ENCODE assay signal across 16 mouse cellular contexts in genomic region chr13:46810613-46811012, GRCm38 (mm10).
A peak's percentile ranks its signal among the peaks of the same experiment; 100 is the strongest.
DNase-seq lines count a peak whose midpoint lies in the region; TF ChIP-seq lines count a peak whose summit lies in the region.
"Had no signal": no experiment of that assay in that cellular context is flagged by ENCODE, and none has a peak within 500 bp of the region (broad histone marks: within the 10 kb centered on the region; RNA-seq: fewer than 3 reads in every experiment).

No protein-coding gene starts in this region.

- in situ Hi-C loops in ES-E14 (cut with MboI; ENCODE audit: low sequenced_read_pairs in 2 of 2, unreplicated experiment in 2 of 2) = loop anchor here in 1 of 2 experiments (25.0 kb wide), 1 partner anchor 477 kb away; no protein-coding TSS in a partner anchor

- TF ChIP-seq EP300 in ES-Bruce4 (IDR thresholded peaks at IDR 0.05; ENCODE audit: insufficient read depth, low read depth, low read length) = no peak

- H3K4me3 ChIP-seq in testis, adult 2 months (ENCODE audit: control insufficient read depth, low read depth, low read length) = peak overlapping the region; percentile 54
- H3K4me3 ChIP-seq in ES-Bruce4 (ENCODE audit: low read depth, low read length) (peak overlapping the region; percentile 36), ES-E14 (ENCODE audit: insufficient read depth in 1 of 2, low read depth in 1 of 2, low read length in 2 of 2, poor library complexity in 1 of 2, severe bottlenecking in 1 of 2) (peak overlapping the region; percentile 36 to 58; a peak in 3 of 4 replicates)
- H3K4me3 ChIP-seq: embryonic facial prominence, embryonic 13.5 days; embryonic facial prominence, embryonic 15.5 days; erythroblast, embryonic 14.5 days; forebrain, embryonic 10.5 days; forebrain, embryonic 12.5 days had no signal

- no peak for TF ChIP-seq POLR2A in testis, adult 2 months (IDR thresholded peaks at IDR 0.05; ENCODE audit: control insufficient read depth, low read depth, low read length)
- no peak for TF ChIP-seq POLR2A in ES-Bruce4 (IDR thresholded peaks at IDR 0.05; ENCODE audit: insufficient read depth, low read length)

- H3K27ac ChIP-seq in testis, adult 2 months (ENCODE audit: control insufficient read depth, insufficient read depth, low read depth, low read length) = no peak overlapping the region
- no peak overlapping the region for H3K27ac ChIP-seq in ES-Bruce4 (ENCODE audit: insufficient read depth, low read length)
- H3K27ac ChIP-seq in ES-E14 (ENCODE audit: insufficient read depth, low read depth, low read length, poor library complexity, severe bottlenecking) = no peak overlapping the region
- H3K27ac ChIP-seq: embryonic facial prominence, embryonic 13.5 days; embryonic facial prominence, embryonic 15.5 days; forebrain, embryonic 10.5 days; forebrain, embryonic 12.5 days had no signal

- no peak for DNase-seq in testis, postnatal 14 days (ENCODE audit: low spot score)
- DNase-seq in ES-E14 (ENCODE audit: low read depth, low spot score) = no peak
- peak; percentile 57 for DNase-seq in ZHBTc4 (ENCODE audit: low read depth, low spot score)
- DNase-seq in gastrocnemius, postnatal 4 days (ENCODE audit: low spot score in 2 of 2) = no peak
- no peak for DNase-seq in left cerebral cortex, postnatal 4 days
- no peak for DNase-seq in layer of hippocampus, postnatal 25 days (ENCODE audit: extremely low spot score in 1 of 2, low spot score in 1 of 2)

- no peaks in the 10 kb centered on the region for H3K27me3 ChIP-seq in testis, adult 2 months (ENCODE audit: control insufficient read depth, insufficient read depth, low read length)
- H3K27me3 ChIP-seq in ES-Bruce4 (ENCODE audit: control insufficient read depth, insufficient read depth, low read length, poor library complexity, severe bottlenecking) = no peaks in the 10 kb centered on the region
- H3K27me3 ChIP-seq: CH12.LX; embryonic facial prominence, embryonic 13.5 days; embryonic facial prominence, embryonic 15.5 days; forebrain, embryonic 12.5 days; Patski had no signal

- 0 out of 2 replicates have a peak, but pooled peaks cover 2% of the 10 kb centered on the region for H3K4me1 ChIP-seq in testis, adult 2 months (ENCODE audit: control insufficient read depth, insufficient read depth, low read length)
- no peaks in the 10 kb centered on the region for H3K4me1 ChIP-seq in ES-Bruce4 (ENCODE audit: control insufficient read depth, insufficient read depth, low read length)
- peaks cover 0 to 7% of the 10 kb centered on the region in 2 experiments; a peak in 2 of 4 replicates for H3K4me1 ChIP-seq in ES-E14 (ENCODE audit: control insufficient read depth in 2 of 2, insufficient read depth in 2 of 2, low read length in 2 of 2, poor library complexity in 1 of 2)
- H3K4me1 ChIP-seq: embryonic facial prominence, embryonic 13.5 days; embryonic facial prominence, embryonic 15.5 days; forebrain, embryonic 10.5 days; forebrain, embryonic 12.5 days had no signal

- H3K9me3 ChIP-seq in ES-Bruce4 (replicated peaks; ENCODE audit: control insufficient read depth, insufficient read depth, low read length, poor library complexity, severe bottlenecking) (no peaks in the 10 kb centered on the region), ES-E14 (ENCODE audit: control insufficient read depth, insufficient read depth, low read depth, low read length) (no peaks in the 10 kb centered on the region)
- H3K9me3 ChIP-seq: embryonic facial prominence, embryonic 13.5 days; embryonic facial prominence, embryonic 15.5 days; forebrain, embryonic 10.5 days; forebrain, embryonic 12.5 days; G1E had no signal

- no peak for TF ChIP-seq CTCF in testis, adult 2 months (IDR thresholded peaks at IDR 0.05; ENCODE audit: control insufficient read depth, insufficient read depth, insufficient replicate concordance, low read depth, low read length)
- peak; percentile 32 for TF ChIP-seq CTCF in ES-Bruce4 (IDR thresholded peaks at IDR 0.05; ENCODE audit: low read depth, low read length)

- H3K9ac ChIP-seq in ES-Bruce4 (ENCODE audit: low read depth, poor library complexity, severe bottlenecking) (peak overlapping the region; percentile 13), ES-E14 (ENCODE audit: insufficient read depth, low read depth, low read length, poor library complexity, severe bottlenecking) (peak overlapping the region; percentile 63; the same call in 1 of the 2 replicates)
- H3K9ac ChIP-seq: embryonic facial prominence, embryonic 13.5 days; embryonic facial prominence, embryonic 15.5 days; forebrain, embryonic 12.5 days had no signal

- intact Hi-C loops in left cerebral cortex, postnatal 4 days (cut with DNase I) = no loop called here

- no peaks in the 10 kb centered on the region for H3K36me3 ChIP-seq in testis, adult 2 months (ENCODE audit: control insufficient read depth, insufficient read depth, low read length)
- H3K36me3 ChIP-seq in ES-Bruce4 (ENCODE audit: control insufficient read depth, insufficient read depth, low read length, poor library complexity, severe bottlenecking) (no peaks in the 10 kb centered on the region), ES-E14 (ENCODE audit: control insufficient read depth, insufficient read depth, low read length, poor library complexity, severe bottlenecking) (peaks cover 15% of the 10 kb centered on the region)
- H3K36me3 ChIP-seq: G1E had no signal

TF ChIP-seq in ES-E14, 5 proteins besides CTCF, POLR2A, EP300 and RAD21:
- no peak for TF ChIP-seq MAFK (IDR thresholded peaks at IDR 0.05; ENCODE audit: insufficient read depth, low read depth, low read length)
- no peak for TF ChIP-seq CHD2 (IDR thresholded peaks at IDR 0.05; ENCODE audit: low read depth, low read length)
- TF ChIP-seq HCFC1 (IDR thresholded peaks at IDR 0.05; ENCODE audit: borderline replicate concordance, insufficient read depth, low read length) = no peak
- TF ChIP-seq ZC3H11A (IDR thresholded peaks at IDR 0.05; ENCODE audit: borderline replicate concordance, low read depth, low read length) = no peak
- no peak for TF ChIP-seq ZNF384 (IDR thresholded peaks at IDR 0.05; ENCODE audit: low read depth, low read length)
